Mouse (Mus musculus) myocyte (in vitro differentiated cells): ENCODE results near the gene H1f0. TPM values are rescaled to one million over a fixed set of nuclear protein-coding genes. Genes with fewer than 3 reads are reported as not detected.

Experiments
- H3K27me3 ChIP-seq: one replicate; pipeline ENCODE4 v1.6.1; 2011; ENCODE audit not compliant: control insufficient read depth, insufficient read depth, insufficient read length
- H3K36me3 ChIP-seq: one replicate; pipeline ENCODE4 v1.6.1; 2011; ENCODE audit not compliant: control insufficient read depth, insufficient read depth
- H3K4me2 ChIP-seq: one replicate; pipeline ENCODE4 v1.6.1; 2011; ENCODE audit warnings: low read depth, control low read depth
- H3K4me3 ChIP-seq: one replicate; pipeline ENCODE4 v1.5.1; 2011; ENCODE audit warnings: mild to moderate bottlenecking, control low read depth, moderate library complexity
- H3K79me2 ChIP-seq: one replicate; pipeline ENCODE4 v1.6.1; 2011; ENCODE audit not compliant: control insufficient read depth, insufficient read depth
- H3ac ChIP-seq: one replicate; pipeline ENCODE4 v1.6.1; 2011; ENCODE audit not compliant: control insufficient read depth, insufficient read length
- CEBPB ChIP-seq: IDR thresholded peaks from 2 replicates; pipeline ENCODE4 v1.6.1; 2011; ENCODE audit warnings: mild to moderate bottlenecking, moderate library complexity; ENCODE audit not compliant: poor library complexity, insufficient read depth, severe bottlenecking
- E2F4 ChIP-seq: IDR thresholded peaks from one replicate; pipeline ENCODE4 v1.6.1; 2011; ENCODE audit warnings: mild to moderate bottlenecking, control low read depth, moderate library complexity; ENCODE audit not compliant: insufficient read depth
- MAX ChIP-seq: IDR thresholded peaks from one replicate; pipeline ENCODE4 v1.6.1; 2011; ENCODE audit warnings: low read depth, mild to moderate bottlenecking, control low read depth
- MYOD1 ChIP-seq, 3 experiments: IDR thresholded peaks; one replicate each; pipeline ENCODE4 v1.6.1; 2011; ENCODE audit warnings: control low read depth in 2 of 3, low read depth in 2 of 3, mild to moderate bottlenecking in 2 of 3, moderate library complexity in 1 of 3; ENCODE audit not compliant: insufficient read length in 2 of 3, control insufficient read depth in 1 of 3
- MYOG ChIP-seq, 3 experiments: IDR thresholded peaks; one replicate each; pipeline ENCODE4 v1.6.1; 2011; ENCODE audit warnings: control low read depth in 2 of 3, low read depth in 2 of 3, mild to moderate bottlenecking in 2 of 3; ENCODE audit not compliant: insufficient read length in 2 of 3, control insufficient read depth in 1 of 3, insufficient read depth in 1 of 3
- POLR2A ChIP-seq: IDR thresholded peaks from one replicate; pipeline ENCODE4 v1.6.1; 2011; ENCODE audit warnings: low read depth, mild to moderate bottlenecking, control low read depth, moderate library complexity; ENCODE audit not compliant: insufficient read length
- POLR2AphosphoS2 ChIP-seq: IDR thresholded peaks from one replicate; pipeline ENCODE4 v1.6.1; 2011; ENCODE audit warnings: low read depth, control low read depth; ENCODE audit not compliant: insufficient read length
- REST ChIP-seq: IDR thresholded peaks from one replicate; pipeline ENCODE4 v1.6.1; 2011; ENCODE audit warnings: mild to moderate bottlenecking, control low read depth, moderate library complexity; ENCODE audit not compliant: insufficient read depth, insufficient read length
- SRF ChIP-seq: IDR thresholded peaks from one replicate; pipeline ENCODE4 v1.6.1; 2011; ENCODE audit warnings: low read depth; ENCODE audit not compliant: control insufficient read depth, insufficient read length
- TCF12 ChIP-seq: IDR thresholded peaks from one replicate; pipeline ENCODE4 v1.6.1; 2011; ENCODE audit warnings: mild to moderate bottlenecking, control low read depth; ENCODE audit not compliant: poor library complexity, insufficient read depth, severe bottlenecking
- TCF3 ChIP-seq: IDR thresholded peaks from one replicate; pipeline ENCODE4 v1.6.1; 2011; ENCODE audit warnings: low read depth, control low read depth; ENCODE audit not compliant: insufficient read length
- USF1 ChIP-seq: IDR thresholded peaks from one replicate; pipeline ENCODE4 v1.6.1; 2011; ENCODE audit warnings: low read depth, mild to moderate bottlenecking, control low read depth, moderate library complexity
- polyA plus RNA-seq: library from polyadenylated mRNA; unstranded; fragments of >200 nt; fragmentation: generic; extraction: Trizol; gene quantifications from one replicate; pipeline ENCODE4 v1.2.1, GENCODE M21; 2012; ENCODE audit warnings: missing spikeins

Gene H1f0
- polyA plus RNA-seq, 1 experiment: 423 TPM

DNA sequence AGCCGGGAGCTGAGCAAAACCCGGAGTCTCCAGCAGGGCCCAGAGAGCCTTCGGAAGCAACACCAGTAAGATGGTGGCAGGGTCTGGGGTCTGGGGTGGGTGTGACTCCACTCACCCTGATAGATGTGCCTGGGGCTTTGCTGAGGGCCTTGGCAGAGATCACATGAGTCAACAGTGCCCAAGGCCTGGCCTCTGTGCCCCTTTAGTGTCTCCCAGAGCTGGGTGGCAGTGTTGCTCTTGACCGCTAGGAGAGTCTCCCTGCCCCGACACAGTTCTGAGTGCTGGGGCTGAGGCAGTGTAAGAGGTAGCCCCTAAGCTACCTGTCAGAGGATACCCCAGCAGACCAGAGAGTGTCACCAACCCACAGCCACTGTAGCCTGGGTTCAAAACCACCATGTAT, 26.7 kb upstream of the H1f0 start:
- Histone ChIP-seq H3K4me2 (no peak overlapping the region), H3K79me2 (no peaks in the 10 kb centered on the region), H3K36me3 (no peaks in the 10 kb centered on the region), H3K4me3 (no peak overlapping the region), H3ac (no peak overlapping the region), H3K27me3 (no peaks in the 10 kb centered on the region)
- TF ChIP-seq TCF3 (no peak), SRF (no peak), POLR2AphosphoS2 (no peak), USF1 (no peak), TCF12 (no peak), CEBPB (no peak), MAX (no peak), E2F4 (no peak), REST (no peak), MYOD1 (IDR thresholded peaks at IDR 0.05; ENCODE audit: control insufficient read depth in 1 of 3, insufficient read length in 2 of 3, low read depth in 2 of 3) (no peak), POLR2A (no peak), MYOG (IDR thresholded peaks at IDR 0.05; ENCODE audit: control insufficient read depth in 1 of 3, insufficient read depth in 1 of 3, insufficient read length in 2 of 3, low read depth in 2 of 3) (no peak)

DNA sequence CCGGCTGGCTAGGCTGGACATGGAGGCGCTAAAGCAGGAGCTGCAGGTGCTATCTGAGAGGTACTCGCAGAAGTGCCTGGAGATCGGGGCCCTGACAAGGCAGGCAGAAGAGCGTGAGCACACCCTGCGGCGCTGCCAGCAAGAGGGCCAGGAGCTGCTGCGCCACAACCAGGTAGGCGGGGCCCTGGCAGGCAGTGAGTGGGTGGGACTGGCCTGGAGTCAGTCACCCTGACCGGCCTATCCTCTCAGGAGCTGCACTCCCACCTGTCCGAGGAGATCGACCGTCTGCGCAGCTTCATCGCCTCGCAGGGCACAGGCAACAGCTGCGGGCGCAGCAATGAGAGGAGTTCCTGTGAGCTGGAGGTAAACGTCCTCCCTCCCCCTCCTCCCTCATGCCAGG, 26.2 kb upstream of the H1f0 start:
- Histone ChIP-seq H3K79me2 (no peaks in the 10 kb centered on the region), H3K27me3 (no peaks in the 10 kb centered on the region), H3K4me3 (no peak overlapping the region), H3ac (no peak overlapping the region), H3K36me3 (no peaks in the 10 kb centered on the region), H3K4me2 (no peak overlapping the region)
- no peak for TF ChIP-seq REST
- TF ChIP-seq USF1: no peak
- no peak for TF ChIP-seq E2F4
- no peak for TF ChIP-seq POLR2A
- no peak for TF ChIP-seq TCF12
- TF ChIP-seq MYOD1 (IDR thresholded peaks at IDR 0.05; ENCODE audit: control insufficient read depth in 1 of 3, insufficient read length in 2 of 3, low read depth in 2 of 3): no peak
- TF ChIP-seq CEBPB: no peak
- no peak for TF ChIP-seq SRF
- TF ChIP-seq TCF3: no peak

DNA sequence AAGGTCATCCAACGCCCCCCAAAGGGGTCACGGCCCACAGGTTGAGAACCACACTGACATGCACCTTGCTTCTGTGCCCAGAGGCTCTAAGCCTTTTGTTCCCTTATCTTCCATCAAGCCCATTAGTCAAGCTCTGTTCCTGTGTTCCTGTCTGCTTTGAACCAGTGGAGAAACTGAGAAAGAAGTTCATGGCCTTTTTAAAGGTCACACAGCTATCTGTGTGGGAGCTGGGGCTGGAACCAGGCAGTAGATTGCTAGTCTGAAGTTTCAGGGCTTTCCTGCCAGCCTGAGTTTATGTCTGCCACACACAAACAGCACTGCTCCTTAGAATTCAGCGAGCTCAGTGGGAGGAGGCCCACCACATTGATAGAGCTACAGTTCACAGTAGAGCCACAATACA, 25.2 kb upstream of the H1f0 start:
- TF ChIP-seq MYOD1 (IDR thresholded peaks at IDR 0.05; ENCODE audit: control insufficient read depth in 1 of 3, insufficient read length in 2 of 3, low read depth in 2 of 3) (no peak), TCF12 (no peak), MAX (no peak), REST (no peak), CEBPB (no peak), POLR2A (no peak), MYOG (IDR thresholded peaks at IDR 0.05; ENCODE audit: control insufficient read depth in 1 of 3, insufficient read depth in 1 of 3, insufficient read length in 2 of 3, low read depth in 2 of 3) (no peak), E2F4 (no peak), USF1 (no peak), SRF (no peak), POLR2AphosphoS2 (no peak)
- no peaks in the 10 kb centered on the region for H3K36me3 ChIP-seq
- H3K4me2 ChIP-seq: no peak overlapping the region

DNA sequence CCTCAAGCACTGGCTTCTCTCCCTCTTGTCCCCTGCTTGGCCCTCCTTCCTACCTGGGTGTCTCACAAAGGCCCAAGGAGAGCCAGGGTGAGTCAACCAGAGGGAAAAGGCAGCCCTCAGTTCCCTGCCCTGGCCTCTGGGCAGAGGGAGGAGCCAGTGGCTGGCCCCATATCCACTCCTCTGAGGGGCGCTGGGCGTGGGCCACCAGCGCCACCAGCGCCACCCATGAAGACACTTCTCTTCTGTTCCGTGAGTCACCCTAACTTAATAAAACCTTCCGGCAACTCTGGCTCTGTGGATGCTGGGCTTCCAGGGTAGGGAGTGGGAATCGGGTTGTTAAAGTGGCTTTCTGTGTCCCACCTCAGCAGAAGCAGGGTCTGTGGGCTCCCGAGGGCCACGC, 22.7 kb upstream of the H1f0 start:
- no peak overlapping the region for H3ac ChIP-seq
- no peak overlapping the region for H3K4me2 ChIP-seq
- no peaks in the 10 kb centered on the region for H3K79me2 ChIP-seq
- TF ChIP-seq MAX (no peak), MYOD1 (IDR thresholded peaks at IDR 0.05; ENCODE audit: control insufficient read depth in 1 of 3, insufficient read length in 2 of 3, low read depth in 2 of 3) (no peak), USF1 (no peak), POLR2AphosphoS2 (no peak), CEBPB (no peak), MYOG (IDR thresholded peaks at IDR 0.05; ENCODE audit: control insufficient read depth in 1 of 3, insufficient read depth in 1 of 3, insufficient read length in 2 of 3, low read depth in 2 of 3) (no peak), TCF12 (no peak), E2F4 (no peak), TCF3 (no peak), REST (no peak), SRF (no peak), POLR2A (no peak)
- H3K27me3 ChIP-seq: no peaks in the 10 kb centered on the region
- H3K4me3 ChIP-seq: no peak overlapping the region
- H3K36me3 ChIP-seq: no peaks in the 10 kb centered on the region

More for the DNA sequence above, 25.2 kb upstream of the H1f0 start:
- no peak overlapping the region for H3ac ChIP-seq
- H3K79me2 ChIP-seq: no peaks in the 10 kb centered on the region
- no peaks in the 10 kb centered on the region for H3K27me3 ChIP-seq
- no peak overlapping the region for H3K4me3 ChIP-seq

DNA sequence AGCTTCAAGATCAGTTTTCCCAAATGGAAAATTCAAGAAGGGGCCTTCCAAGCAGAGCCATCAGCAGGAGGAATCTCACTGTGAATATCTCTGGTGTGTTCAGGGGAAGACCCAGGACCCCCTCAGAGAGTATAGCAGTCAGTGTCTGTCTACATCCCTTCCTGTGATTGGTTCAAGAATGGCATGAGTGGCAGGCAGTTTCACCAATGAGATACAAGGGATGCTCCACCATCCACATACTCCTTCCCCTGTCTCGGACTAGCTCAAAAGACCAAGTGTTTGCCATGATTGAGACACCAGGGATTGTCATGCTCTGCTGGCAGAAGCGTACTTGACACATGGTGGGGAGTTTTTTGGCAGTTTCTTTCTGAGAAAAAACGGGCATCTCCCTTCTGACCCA, 21.6 kb upstream of the H1f0 start:
- H3K36me3 ChIP-seq: no peaks in the 10 kb centered on the region
- no peak overlapping the region for H3K4me3 ChIP-seq
- TF ChIP-seq USF1 (no peak), E2F4 (no peak), MAX (no peak), CEBPB (no peak), SRF (no peak), MYOG (IDR thresholded peaks at IDR 0.05; ENCODE audit: control insufficient read depth in 1 of 3, insufficient read depth in 1 of 3, insufficient read length in 2 of 3, low read depth in 2 of 3) (no peak), POLR2AphosphoS2 (no peak), TCF12 (no peak), TCF3 (no peak), MYOD1 (IDR thresholded peaks at IDR 0.05; ENCODE audit: control insufficient read depth in 1 of 3, insufficient read length in 2 of 3, low read depth in 2 of 3) (no peak), POLR2A (no peak)
- H3ac ChIP-seq: no peak overlapping the region
- H3K79me2 ChIP-seq: no peaks in the 10 kb centered on the region
- H3K27me3 ChIP-seq: no peaks in the 10 kb centered on the region
- H3K4me2 ChIP-seq: no peak overlapping the region
